ENCODE assay signal across 24 mouse cellular contexts in the genomic region with DNA sequence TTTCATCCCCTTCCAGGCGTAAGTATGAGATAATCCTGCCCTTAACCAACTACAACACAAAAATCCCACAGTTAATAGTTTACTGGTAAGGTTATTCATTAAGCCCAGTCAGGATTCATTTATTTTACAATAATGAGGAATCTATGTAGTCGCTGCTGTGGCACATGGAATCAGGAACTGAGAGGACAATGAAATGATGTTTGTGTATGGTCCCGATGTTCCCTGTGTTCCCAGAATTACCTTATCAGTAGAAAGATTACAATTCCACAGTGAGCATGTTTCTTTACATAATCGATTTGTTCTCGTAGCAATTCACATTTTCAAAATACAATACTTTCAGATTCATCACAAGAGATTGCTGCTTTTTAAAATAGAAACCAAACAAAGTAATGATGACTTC.
"Had no signal": no experiment of that assay in that cellular context is flagged by ENCODE, and none has a peak within 500 bp of the region (broad histone marks: within the 10 kb centered on the region; RNA-seq: fewer than 3 reads in every experiment).

No protein-coding gene starts in this region.

- ATAC-seq: forebrain, postnatal 0 days; hindbrain, postnatal 0 days had no signal

- H3K4me3 ChIP-seq: heart, adult 2 months; heart, embryonic 13.5 days; heart, embryonic 15.5 days; hindbrain, embryonic 13.5 days; hindbrain, embryonic 15.5 days; kidney, embryonic 15.5 days; layer of hippocampus, adult 2 months; left cerebral cortex, adult 2 months; limb, embryonic 10.5 days; limb, embryonic 12.5 days had no signal

- H3K4me2 ChIP-seq: heart, embryonic 11.5 days; heart, embryonic 13.5 days; heart, embryonic 15.5 days; hindbrain, embryonic 13.5 days; hindbrain, embryonic 15.5 days; kidney, embryonic 15.5 days; limb, embryonic 12.5 days had no signal

- DNase-seq: forebrain, postnatal 0 days; gastrocnemius, postnatal 14 days; gastrocnemius, postnatal 36 days; heart, adult 11 months; heart, adult 2 months; heart, postnatal 14 days; heart, postnatal 36 days; kidney, adult 18-20 months; kidney, postnatal 14 days; kidney, postnatal 4 days; liver had no signal

- H3K27ac ChIP-seq: heart, adult 2 months; heart, embryonic 13.5 days; heart, embryonic 15.5 days; hindbrain, embryonic 13.5 days; hindbrain, embryonic 15.5 days; hindbrain, postnatal 0 days; kidney, embryonic 15.5 days; kidney, postnatal 0 days; layer of hippocampus, adult 2 months; left cerebral cortex, adult 2 months; limb, embryonic 10.5 days; limb, embryonic 12.5 days; liver, embryonic 14.5 days had no signal

- H3K27me3 ChIP-seq: heart, embryonic 13.5 days; heart, embryonic 15.5 days; hindbrain, embryonic 13.5 days; hindbrain, embryonic 15.5 days; kidney, embryonic 15.5 days; limb, embryonic 12.5 days had no signal

- H3K9ac ChIP-seq: forebrain, postnatal 0 days; heart, embryonic 13.5 days; heart, embryonic 15.5 days; hindbrain, embryonic 13.5 days; hindbrain, embryonic 15.5 days; kidney, embryonic 15.5 days; limb, embryonic 12.5 days; liver, embryonic 14.5 days had no signal

- H3K9me3 ChIP-seq: heart, embryonic 13.5 days; heart, embryonic 15.5 days; hindbrain, embryonic 13.5 days; hindbrain, embryonic 15.5 days; kidney, embryonic 15.5 days; limb, embryonic 10.5 days; limb, embryonic 12.5 days had no signal

- H3K4me1 ChIP-seq: heart, embryonic 13.5 days; heart, embryonic 15.5 days; hindbrain, embryonic 15.5 days; kidney, embryonic 15.5 days; limb, embryonic 10.5 days; limb, embryonic 12.5 days had no signal

- H3K36me3 ChIP-seq: hindbrain, embryonic 15.5 days had no signal
